Mouse (Mus musculus): ENCODE measurements at regions not wholly inside any gene's neighbourhood (a gene's known extent, or its start where the extent isn't known, plus 50 kb on each side); places are given as distances from the start of the nearest gene placed in this dataset.

DNA sequence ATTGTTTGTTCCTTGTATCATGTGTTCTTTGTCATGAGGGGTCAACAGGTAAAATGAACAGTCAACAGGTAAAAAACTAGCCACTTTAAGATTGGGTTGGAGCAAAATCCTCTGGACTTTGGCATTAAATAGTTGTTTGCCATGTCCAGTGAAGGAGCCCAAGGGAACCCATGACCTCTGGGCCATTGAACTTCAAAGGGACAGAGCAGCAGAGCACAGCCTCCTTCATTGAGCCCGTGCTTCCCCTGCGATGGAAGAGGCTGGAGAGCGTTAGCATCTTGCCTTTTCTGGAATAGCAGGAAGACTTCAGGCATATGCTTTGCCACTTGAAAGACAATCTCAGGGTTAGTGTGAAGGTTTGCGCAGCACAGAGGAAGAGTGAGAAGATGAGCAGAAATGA is 320.4 kb upstream of the Id2 start:
- no peak for DNase-seq (ENCODE audit: extremely low spot score in 1 of 2, low spot score in 1 of 2)

DNA sequence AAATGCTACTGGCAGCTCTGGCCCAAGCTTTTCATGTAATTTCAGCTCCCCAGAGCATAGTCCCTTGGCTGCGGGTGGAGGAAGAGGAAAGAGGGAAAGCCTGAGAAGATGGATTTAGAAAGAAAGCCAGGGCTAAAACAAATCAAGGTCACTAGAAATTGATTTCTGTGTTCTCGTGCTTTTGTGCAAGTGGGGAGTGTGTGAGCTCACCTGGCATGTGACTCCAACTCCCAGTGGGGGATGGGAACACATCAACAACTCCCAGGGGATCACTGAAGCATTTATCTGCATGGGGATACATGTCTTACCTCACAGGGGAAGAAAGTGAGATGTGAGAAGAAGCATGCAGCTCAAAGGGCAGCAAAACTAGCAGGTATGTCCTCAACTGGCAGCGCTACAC is 319.6 kb upstream of the Id2 start:
- no peak for DNase-seq (ENCODE audit: extremely low spot score in 1 of 2, low spot score in 1 of 2)

DNA sequence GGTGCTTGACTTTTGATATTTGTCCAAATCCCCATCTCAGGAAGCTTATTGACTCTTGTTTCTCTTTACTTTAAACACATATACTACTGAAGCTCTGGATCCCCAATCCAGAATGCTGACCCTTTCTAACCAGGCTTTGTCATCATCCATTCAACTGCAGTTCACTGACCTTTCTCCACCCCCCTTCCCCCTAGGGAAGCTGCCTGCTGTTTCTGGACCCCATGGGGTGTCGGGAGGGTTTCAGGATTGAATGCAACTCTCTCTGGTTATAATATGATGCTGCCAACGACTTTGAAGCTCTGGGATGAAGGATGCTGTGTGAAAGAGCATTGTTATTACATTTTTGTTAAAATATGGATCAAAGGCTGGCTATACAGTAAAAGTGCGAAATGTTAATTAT is 318.7 kb upstream of the Id2 start:
- no peak for DNase-seq (ENCODE audit: extremely low spot score in 1 of 2, low spot score in 1 of 2)

DNA sequence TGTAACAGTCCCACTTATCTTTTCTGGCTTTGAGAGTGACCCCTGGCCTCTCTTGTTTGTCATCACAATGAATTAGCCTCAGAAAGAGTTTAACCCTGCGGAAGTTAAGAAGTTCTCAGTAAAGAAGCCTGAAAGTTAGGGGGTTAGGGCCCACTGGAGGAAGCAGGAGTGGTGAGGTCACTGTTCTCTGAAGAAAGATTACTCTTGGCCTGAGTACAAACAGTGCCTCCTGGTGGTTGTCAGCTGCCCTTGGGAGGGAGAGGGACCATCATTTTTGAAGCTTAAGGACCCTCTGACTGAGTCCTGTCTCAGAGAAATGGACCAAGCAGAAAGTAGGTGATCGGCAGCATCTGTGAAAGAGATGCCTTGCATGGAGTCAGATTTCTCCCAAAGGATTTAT is 318.3 kb upstream of the Id2 start:
- no peak for DNase-seq (ENCODE audit: extremely low spot score in 1 of 2, low spot score in 1 of 2)

DNA sequence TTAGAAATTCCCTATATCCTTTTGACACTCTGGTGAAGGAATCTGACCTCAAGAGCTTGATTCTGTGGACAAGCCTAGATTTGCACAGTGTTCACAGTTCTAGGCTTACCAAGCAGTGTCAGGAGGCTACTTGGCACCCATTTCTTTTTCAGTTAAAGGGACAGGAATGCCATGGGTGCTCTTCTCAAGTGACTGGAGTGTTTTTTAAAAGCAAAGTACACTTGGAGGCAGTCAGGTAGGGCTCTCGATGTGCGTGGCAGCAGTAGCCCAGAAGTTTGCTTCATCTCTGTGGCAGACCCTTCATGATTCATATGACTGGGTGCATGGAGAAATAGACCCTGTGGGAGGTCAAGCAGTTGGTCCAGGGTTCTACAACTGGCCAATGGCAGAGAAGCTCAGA is 310.4 kb upstream of the Id2 start:
- DNase-seq (ENCODE audit: extremely low spot score in 1 of 2, low spot score in 1 of 2), result no peak

DNA sequence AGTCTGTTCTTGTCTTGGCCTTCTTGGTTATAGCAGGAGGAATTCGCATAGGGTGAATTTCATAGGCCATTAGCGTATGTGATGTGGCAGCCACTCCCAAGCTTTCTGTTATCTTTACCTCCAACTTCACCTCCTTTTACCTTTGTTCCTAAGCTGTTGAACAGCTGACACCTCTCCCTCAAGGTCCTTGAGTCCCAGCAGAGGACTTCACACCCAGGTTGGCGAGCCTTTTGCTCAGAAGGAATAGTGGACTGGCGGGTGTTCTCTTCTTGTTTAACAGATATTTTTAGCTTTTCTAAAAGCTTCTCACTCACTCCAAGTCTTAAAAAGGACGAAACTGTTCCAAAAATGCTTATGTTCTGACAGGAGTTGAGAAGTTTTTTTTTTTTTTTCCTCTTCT is 303.4 kb upstream of the Id2 start:
- no peak for DNase-seq (ENCODE audit: extremely low spot score in 1 of 2, low spot score in 1 of 2)

DNA sequence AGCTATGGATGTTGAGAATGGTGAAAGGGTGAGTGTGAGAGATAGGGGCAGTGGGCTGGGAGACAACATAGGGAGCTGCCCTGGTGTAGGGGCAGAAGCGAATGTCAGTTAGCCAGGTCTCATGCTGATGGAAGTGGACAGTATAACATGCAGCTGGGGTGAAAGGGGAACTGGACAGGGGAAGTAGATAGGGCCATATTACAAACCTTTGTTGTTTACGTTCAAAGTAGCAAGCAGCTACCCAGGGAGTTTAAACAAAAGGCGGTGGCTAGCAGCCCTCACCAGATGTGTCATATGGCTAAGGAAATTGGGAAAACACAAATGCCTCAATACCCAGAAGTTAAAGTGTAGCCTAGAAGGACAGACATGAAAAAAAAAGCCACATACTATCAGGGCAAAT is 301.8 kb upstream of the Id2 start:
- DNase-seq (ENCODE audit: extremely low spot score in 1 of 2, low spot score in 1 of 2), result no peak

DNA sequence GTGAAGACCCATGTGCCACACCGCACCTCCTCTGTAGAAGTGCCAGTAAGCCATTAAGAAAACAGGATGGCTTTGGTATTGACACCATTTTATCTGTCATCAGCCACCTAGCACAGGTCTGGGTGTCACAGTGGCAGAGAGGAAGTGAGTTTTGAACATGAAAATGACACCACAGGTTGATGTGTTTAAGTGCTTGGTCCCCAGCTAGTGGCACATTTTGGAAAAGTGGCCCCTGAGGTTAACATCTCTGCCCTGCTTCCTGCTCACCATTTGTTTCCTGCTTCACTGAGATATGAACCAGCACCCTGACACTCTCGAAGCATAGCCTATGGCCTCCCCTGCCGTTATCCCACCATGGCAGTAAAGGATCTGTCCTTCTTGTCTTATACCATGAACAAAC is 297.4 kb upstream of the Id2 start:
- no peak for DNase-seq (ENCODE audit: extremely low spot score in 1 of 2, low spot score in 1 of 2)

DNA sequence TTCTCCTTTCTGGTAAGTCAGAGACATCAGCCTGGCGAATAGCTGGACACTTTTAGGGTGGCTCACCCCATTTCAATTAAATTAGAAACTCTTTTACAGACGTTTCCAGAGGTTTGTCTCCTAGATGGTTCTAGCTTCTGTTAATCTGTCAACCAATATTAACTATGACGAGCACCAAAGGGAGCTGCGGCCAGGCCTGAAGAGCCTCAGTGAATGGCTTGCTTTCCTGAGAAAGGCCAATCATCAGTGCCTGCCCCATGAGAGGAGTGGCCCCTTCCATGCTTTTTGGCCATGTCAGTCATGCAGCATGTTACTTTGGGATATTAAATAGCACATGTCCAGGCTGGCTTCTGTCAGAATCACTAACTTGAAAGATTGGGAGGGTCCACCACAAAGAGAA is 296.6 kb upstream of the Id2 start:
- no peak for DNase-seq (ENCODE audit: extremely low spot score in 1 of 2, low spot score in 1 of 2)

DNA sequence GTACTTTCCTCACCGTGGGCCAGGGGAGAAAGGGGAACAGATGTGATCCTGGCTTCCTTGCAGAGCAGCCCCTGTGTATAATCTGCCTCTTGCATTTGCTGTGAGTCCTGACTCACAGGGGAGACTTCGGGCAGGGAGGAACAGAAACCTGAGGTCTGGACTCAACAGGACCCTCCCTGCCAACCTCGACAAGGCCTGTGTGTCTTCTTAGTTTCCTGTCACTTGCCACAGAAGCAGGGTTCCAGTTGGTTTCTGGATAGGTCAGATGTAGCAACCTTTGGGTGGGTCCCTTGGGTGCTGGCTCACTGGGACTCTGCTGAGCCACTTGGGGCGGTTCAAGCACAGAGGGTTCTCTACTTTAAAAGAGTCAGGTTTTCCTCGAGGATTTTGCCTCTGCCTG is 292.3 kb upstream of the Id2 start:
- no peak for DNase-seq (ENCODE audit: extremely low spot score in 1 of 2, low spot score in 1 of 2)

DNA sequence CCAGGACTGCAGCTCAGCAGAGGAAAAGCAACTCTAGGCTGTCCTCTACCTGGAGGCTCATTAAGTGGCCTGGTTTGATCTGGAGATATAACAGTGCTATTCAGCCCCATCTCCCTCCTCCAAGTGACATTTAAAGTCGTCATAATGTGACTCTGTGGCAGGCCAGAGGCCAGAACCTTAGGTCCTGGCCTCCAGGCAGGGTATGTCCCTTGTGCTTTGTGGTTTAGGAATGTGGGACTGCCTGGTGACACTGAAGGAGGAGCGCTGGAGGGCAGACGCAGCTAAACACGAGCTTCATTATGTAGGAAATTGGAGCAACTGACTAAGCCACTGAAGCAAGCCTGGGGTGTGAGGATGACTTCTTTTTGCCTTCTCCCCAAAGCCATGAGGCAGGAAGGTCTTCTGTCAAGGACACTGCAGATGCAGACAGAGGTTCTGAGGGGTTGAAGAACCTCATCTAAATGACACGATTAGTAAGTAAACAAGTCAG is 290.9 kb upstream of the Id2 start:
- DNase-seq (ENCODE audit: extremely low spot score in 1 of 2, low spot score in 1 of 2), result no peak

DNA sequence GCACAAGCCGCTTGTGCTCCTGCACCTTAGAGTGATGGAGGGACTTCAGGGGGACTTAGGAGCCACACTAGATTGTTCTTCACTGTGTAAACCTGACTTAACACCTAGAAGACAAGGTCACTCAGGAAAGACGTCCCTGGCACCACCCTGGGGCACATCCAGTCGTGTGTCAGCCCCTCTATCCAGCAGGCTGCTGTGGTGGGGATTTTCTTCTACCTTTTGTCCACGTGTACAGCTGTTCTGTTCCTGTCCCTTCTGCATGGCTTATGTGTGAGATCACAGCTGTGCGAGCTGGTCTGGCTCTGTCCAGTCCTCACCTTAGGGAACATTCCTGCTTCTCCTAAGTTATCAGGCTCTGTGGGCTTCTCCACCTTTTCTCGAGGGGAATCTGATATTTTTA is 286.0 kb upstream of the Id2 start:
- no peak for DNase-seq (ENCODE audit: extremely low spot score in 1 of 2, low spot score in 1 of 2)

DNA sequence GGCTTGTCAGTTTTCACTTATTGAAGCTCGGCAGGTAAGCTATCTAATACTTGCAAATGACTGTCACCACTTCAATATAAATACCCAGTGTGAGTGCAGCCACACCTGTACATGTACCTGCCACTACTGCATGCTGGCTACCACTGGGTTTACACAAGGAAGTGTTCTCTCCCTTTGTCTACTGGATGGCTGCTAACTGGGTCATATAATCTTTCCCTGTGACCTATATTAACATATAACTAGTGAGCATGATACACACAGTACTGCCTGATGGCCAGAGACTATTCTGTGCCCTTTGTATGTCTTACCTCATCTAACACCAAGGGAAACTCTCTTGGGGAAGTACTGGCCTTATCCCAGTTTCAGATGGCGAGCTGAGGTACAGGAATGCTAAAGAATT is 285.5 kb upstream of the Id2 start:
- DNase-seq (ENCODE audit: extremely low spot score in 1 of 2, low spot score in 1 of 2), result no peak

DNA sequence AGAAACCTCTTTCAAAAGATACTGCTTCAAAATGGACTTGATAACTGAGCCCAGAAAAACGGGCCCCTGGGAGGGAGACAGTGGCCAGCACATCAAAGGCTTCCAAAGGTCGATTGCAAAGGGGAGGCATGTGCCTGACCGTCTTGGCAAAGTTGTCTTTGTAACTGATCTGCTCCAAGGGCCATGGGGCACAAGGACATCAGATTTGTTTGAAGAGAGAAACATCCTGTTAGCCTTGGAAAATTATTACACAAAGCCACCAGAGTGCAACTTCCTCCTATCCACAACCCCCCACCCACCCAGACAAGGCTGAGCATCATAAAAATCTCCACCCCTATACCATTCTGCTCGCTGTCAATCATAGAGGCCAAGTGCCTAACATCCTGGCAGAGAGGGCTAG is 284.7 kb upstream of the Id2 start:
- no peak for DNase-seq (ENCODE audit: extremely low spot score in 1 of 2, low spot score in 1 of 2)

DNA sequence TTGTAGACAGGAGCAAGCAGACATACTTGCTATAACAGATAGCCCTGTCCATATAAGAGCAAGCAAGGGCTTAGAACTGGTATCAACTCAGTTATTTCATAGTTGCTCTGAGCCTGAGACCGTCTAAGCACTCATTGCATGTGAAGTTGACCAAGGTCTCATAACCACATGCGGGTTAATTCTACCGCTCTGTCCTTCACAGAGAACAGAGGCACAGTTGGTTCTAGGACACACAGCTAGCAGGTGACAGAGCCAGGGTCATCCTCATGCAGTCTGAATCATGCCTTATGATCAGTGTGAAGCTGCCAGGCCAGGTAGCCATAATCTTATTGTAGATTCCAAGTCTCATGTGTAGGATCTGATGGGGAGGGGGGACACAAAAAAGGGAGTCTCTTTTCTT is 283.1 kb upstream of the Id2 start:
- no peak for DNase-seq (ENCODE audit: extremely low spot score in 1 of 2, low spot score in 1 of 2)

DNA sequence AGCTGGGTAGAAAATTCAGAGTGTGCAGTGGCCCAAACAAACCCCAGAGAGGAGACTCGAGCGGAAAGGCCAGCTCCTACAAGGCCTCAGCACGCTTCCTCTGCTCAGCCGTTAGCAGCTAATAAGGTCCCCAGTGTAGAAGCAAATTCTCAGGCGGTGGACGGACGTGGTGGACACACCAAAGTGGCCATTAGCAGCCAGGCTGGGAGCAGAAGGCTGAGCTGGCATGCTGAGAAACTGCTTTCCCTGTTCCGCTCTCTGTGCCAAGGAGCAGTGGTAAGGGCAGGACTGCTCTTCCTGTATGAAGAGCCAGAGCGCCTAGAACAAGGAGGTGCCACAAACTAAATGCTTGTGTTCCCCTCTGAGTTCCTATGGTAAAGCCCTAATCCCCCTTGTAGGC is 282.1 kb upstream of the Id2 start:
- DNase-seq (ENCODE audit: extremely low spot score in 1 of 2, low spot score in 1 of 2), result no peak

DNA sequence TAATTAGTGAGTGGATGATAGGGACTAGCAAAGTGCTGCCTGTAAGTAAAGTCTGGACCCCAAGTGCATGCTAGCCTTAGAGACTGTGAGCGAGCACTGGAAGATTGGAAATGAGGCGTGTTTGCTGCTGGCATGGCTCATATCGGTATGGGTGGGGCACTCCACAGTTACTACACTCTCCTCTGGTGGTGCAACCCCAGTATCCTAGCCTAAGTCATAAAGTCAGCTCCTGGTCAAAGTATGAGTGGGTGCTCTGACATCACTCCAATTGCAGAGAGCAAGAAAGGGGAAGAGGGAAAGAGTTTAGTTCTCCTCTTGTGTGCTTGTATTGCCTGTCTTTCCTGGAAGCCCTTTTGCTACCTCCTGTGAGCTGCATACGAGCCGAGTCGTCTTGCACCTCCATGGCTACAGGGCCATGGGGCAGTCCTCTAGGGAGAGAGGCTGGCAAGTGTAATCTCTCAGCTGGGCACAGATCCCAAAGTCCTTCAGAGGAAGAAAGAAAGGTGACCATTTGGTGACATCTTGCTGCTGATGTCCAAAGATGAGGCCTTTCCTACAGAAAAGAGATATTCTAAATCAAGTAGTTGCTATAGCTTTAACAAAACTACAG is 281.2 kb upstream of the Id2 start:
- no peak for DNase-seq (ENCODE audit: extremely low spot score in 1 of 2, low spot score in 1 of 2)

DNA sequence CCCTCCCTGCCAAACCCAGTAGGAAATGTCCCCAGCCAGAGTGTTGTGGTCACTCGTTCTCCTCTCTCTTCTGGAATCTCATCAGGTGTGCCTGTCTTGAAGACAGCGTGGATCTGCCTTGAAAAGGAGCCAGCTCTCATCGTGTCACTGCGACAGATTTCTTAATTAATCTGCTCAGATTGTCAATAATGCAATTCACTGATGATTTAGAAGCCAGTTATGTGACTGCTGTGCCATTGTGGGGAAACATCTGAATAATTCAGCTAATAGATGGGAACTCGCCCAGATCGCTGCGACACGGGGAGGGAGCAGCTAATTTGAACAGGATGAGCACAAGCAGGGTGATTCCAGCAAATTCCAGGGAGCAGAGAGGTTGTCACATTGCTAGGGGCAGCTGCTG is 279.5 kb upstream of the Id2 start:
- peak in 1 of 2 experiments; percentile 22 for DNase-seq (ENCODE audit: extremely low spot score in 1 of 2, low spot score in 1 of 2)

DNA sequence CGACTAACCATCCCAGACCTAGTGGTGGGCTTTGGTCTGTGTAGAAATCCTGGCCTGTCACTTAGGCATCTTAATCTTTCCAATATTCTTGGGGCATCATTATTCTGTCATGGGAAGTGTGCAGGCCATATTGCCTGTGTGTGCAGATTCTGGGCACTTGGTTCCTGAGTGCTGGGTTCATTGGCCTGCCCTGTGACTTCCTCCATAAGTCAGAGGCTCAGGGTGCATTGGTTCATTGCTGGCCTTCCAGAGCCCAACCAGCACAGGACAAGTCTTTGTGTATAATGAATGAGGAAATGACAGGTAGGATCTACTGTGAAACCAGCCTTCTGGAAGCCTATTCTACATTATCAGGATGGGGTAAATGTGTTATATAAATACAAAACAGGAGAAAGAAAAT is 270.6 kb upstream of the Id2 start:
- no peak for DNase-seq (ENCODE audit: extremely low spot score in 1 of 2, low spot score in 1 of 2)

DNA sequence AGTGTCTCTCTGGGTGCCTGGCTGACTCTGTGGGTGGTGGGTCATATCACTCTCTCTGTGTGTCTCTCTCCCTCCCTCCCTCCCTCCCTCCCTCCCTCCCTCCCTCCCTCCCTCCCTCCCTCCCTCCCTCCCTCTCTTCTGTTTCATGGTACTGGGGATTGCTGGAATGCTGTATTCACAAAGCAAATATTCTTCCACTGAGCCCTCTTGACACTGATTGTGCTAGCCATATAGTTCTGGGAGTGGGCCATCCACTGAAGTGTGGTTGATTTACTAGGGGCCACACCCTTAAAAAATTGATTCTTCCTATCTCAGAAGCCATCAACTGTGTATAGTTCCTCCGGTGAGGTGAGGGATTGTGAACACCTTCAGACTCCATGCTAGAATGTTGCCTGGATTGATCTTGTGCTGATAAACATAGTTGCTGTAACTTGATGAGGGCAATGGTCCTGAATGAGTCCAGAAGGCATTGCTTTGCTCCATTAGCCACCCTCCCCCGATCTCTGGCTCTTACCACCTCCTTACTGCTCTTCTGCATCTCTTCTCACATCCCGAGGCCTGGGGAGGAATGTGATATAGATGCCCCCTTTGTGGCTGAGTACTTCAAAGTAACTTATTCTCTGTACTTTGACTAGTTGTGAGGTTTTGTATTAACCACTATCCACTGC is 268.8 kb upstream of the Id2 start:
- no peak for DNase-seq (ENCODE audit: extremely low spot score in 1 of 2, low spot score in 1 of 2)

DNA sequence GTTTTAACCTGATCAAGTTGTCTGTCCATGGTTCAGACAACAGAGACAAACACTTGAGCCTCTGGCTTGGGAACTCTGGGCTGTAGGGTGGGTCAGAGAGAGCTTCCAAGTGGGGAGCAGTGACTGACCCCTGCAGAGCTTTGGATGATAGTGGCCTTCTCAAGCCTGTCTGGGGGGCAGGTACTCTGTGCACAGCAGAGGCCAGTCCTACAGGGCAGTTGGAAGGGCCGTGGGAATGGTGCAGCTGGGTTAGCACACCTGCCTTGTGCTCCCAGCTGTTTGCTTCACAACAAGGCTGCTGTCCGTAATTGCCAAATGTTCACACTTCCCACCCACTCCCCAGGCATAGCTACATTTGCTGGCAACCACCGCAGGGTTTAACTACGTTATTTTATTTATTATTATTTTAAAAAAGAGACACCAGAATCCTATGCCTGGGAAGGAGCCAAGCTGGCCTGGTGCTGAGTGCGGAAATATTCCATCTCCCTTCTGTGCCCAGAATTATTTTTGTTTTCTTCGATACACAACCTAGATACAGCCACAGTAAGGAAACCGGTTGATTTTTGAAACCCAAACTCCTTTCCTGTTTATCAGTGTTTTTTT is 268.1 kb upstream of the Id2 start:
- peak in 1 of 2 experiments; percentile 32 for DNase-seq (ENCODE audit: extremely low spot score in 1 of 2, low spot score in 1 of 2)

DNA sequence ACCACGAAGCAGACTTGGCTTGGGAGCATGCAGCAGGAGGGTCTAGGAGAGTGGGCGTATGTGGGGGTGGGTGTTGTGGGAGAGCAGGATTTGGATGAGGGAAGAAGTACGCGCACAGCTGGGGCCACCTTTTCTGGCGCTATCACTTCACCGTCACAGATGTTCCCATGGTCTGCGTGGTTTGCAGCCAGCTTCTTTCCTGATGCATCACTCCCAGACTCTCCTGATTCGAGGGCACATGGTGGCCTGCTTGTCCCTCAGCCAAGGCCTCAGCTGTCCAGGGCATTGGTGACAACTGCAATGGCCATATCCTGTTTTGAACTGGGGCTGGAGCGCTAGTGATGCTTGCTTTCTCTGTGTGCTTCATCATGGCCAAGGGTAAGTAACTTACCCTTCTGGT is 266.9 kb upstream of the Id2 start:
- DNase-seq (ENCODE audit: extremely low spot score in 1 of 2, low spot score in 1 of 2), result no peak

Measured in layer of hippocampus, postnatal 25 days (tissue).